In the genomic region with DNA sequence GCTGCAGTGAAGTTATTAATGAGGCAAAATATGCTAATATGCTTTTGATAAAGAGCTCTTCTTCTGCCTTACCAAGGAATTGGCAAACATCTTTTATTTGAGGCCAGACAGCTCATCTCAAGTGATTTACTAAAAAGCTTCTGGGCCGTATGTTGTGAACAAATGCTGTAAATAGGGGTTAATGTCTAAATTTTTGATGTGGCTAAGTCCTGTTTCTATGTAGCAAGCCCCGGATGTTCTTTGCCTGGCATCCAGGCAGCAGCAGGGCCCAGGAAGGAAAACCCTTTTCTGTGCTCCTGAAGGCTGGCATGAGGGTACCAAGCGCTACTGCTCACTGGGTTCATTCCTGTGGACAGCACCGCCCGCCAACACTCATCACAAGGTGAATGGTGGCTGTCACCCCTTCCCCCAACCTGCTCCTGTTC, we compare ENCODE assay signal across 15 mouse cellular contexts. TPM values are rescaled to one million over a fixed set of nuclear protein-coding genes. Genes with fewer than 3 reads are reported as not detected.
DNase-seq lines count a peak whose midpoint lies in the region; ATAC-seq and TF ChIP-seq lines count a peak whose summit lies in the region.
"Had no signal": no experiment of that assay in that cellular context is flagged by ENCODE, and none has a peak within 500 bp of the region (broad histone marks: within the 10 kb centered on the region; RNA-seq: fewer than 3 reads in every experiment).

No protein-coding gene starts in this region.

- peaks cover 19% of the 10 kb centered on the region for H3K4me1 ChIP-seq in hindbrain, embryonic 13.5 days (replicated peaks)
- H3K4me1 ChIP-seq in midbrain, embryonic 14.5 days (ENCODE audit: control insufficient read depth, insufficient read depth, low read length): peaks cover 17% of the 10 kb centered on the region
- H3K4me1 ChIP-seq in liver, embryonic 12.5 days: no peaks in the 10 kb centered on the region
- H3K4me1 ChIP-seq: embryonic facial prominence, embryonic 13.5 days; liver, embryonic 15.5 days had no signal

- TF ChIP-seq POLR2A in brain, embryonic 14.5 days (IDR thresholded peaks at IDR 0.05; ENCODE audit: borderline replicate concordance, extremely low read depth, insufficient read depth, insufficient read length, poor library complexity, severe bottlenecking): no peak

- H3K9ac ChIP-seq in hindbrain, embryonic 13.5 days: no peak overlapping the region
- no peak overlapping the region for H3K9ac ChIP-seq in midbrain, embryonic 14.5 days (replicated peaks; ENCODE audit: low read length)
- no peak overlapping the region for H3K9ac ChIP-seq in liver, embryonic 12.5 days
- H3K9ac ChIP-seq: embryonic facial prominence, embryonic 13.5 days; limb, embryonic 12.5 days; liver, embryonic 15.5 days had no signal

- H3K27ac ChIP-seq in hindbrain, embryonic 13.5 days: peak overlapping the region; percentile 48
- peak overlapping the region; percentile 77 for H3K27ac ChIP-seq in midbrain, embryonic 14.5 days (replicated peaks; ENCODE audit: low read depth, low read length)
- no peak overlapping the region for H3K27ac ChIP-seq in liver, embryonic 12.5 days
- H3K27ac ChIP-seq: embryonic facial prominence, embryonic 13.5 days; limb, embryonic 12.5 days; liver, embryonic 15.5 days had no signal

- H3K4me2 ChIP-seq in hindbrain, embryonic 13.5 days: no peak overlapping the region
- H3K4me2 ChIP-seq in midbrain, embryonic 14.5 days (ENCODE audit: low read length): peak overlapping the region; percentile 28; the same call in 1 of the 2 replicates
- no peak overlapping the region for H3K4me2 ChIP-seq in liver, embryonic 12.5 days
- H3K4me2 ChIP-seq: embryonic facial prominence, embryonic 13.5 days; limb, embryonic 12.5 days; liver, embryonic 15.5 days had no signal

- no peak overlapping the region for H3K4me3 ChIP-seq in hindbrain, embryonic 13.5 days
- H3K4me3 ChIP-seq in midbrain, embryonic 14.5 days (replicated peaks; ENCODE audit: low read depth, low read length): no peak overlapping the region
- H3K4me3 ChIP-seq in liver, embryonic 12.5 days: no peak overlapping the region
- H3K4me3 ChIP-seq: embryonic facial prominence, embryonic 13.5 days; limb, embryonic 12.5 days; liver, embryonic 15.5 days had no signal

- 56% methylated on average over 5 of the region's 5 CpGs for WGBS in hindbrain, embryonic 13.5 days
- WGBS in midbrain, embryonic 14.5 days: 43% methylated on average over 5 of the region's 5 CpGs
- 72% methylated on average over 5 of the region's 5 CpGs for WGBS in liver, embryonic 12.5 days (ENCODE audit: insufficient replicate concordance)

- H3K9me3 ChIP-seq in hindbrain, embryonic 13.5 days: no peaks in the 10 kb centered on the region
- H3K9me3 ChIP-seq in midbrain, embryonic 14.5 days (ENCODE audit: control insufficient read depth, low read length): no peaks in the 10 kb centered on the region
- H3K9me3 ChIP-seq in liver, embryonic 12.5 days (replicated peaks): 0 out of 2 replicates have a peak, but pooled peaks cover 3% of the 10 kb centered on the region
- H3K9me3 ChIP-seq: embryonic facial prominence, embryonic 13.5 days; limb, embryonic 12.5 days had no signal

- DNase-seq in heart, adult 11 months: peak; percentile 76
- no peak for DNase-seq in heart, adult 18-20 months
- DNase-seq in brain, embryonic 14.5 days (ENCODE audit: low read depth): peak; percentile 94
- peak; percentile 55 for DNase-seq in midbrain, embryonic 14.5 days
- no peak for DNase-seq in thymus, postnatal 4 days
- no peak for DNase-seq in thymus, postnatal 14 days
- DNase-seq: cerebellum, adult 11-12 months; gastrocnemius, postnatal 14 days; kidney, adult 9 months had no signal

- ATAC-seq in hindbrain, embryonic 13.5 days (ENCODE audit: low FRiP score): peak; percentile 75
- peak; percentile 56; the same call in 1 of the 2 replicates for ATAC-seq in midbrain, embryonic 14.5 days (ENCODE audit: low FRiP score, low TSS enrichment)
- no peak for ATAC-seq in liver, embryonic 12.5 days

- no peaks in the 10 kb centered on the region for H3K36me3 ChIP-seq in hindbrain, embryonic 13.5 days
- H3K36me3 ChIP-seq in midbrain, embryonic 14.5 days (ENCODE audit: control insufficient read depth, insufficient read depth, low read length): no peaks in the 10 kb centered on the region
- no peaks in the 10 kb centered on the region for H3K36me3 ChIP-seq in liver, embryonic 12.5 days
- H3K36me3 ChIP-seq: embryonic facial prominence, embryonic 13.5 days; limb, embryonic 12.5 days; liver, embryonic 15.5 days had no signal

- no peaks in the 10 kb centered on the region for H3K27me3 ChIP-seq in hindbrain, embryonic 13.5 days
- no peaks in the 10 kb centered on the region for H3K27me3 ChIP-seq in midbrain, embryonic 14.5 days (ENCODE audit: control insufficient read depth, insufficient read depth, low read length)
- no peaks in the 10 kb centered on the region for H3K27me3 ChIP-seq in liver, embryonic 12.5 days (replicated peaks)
- H3K27me3 ChIP-seq: embryonic facial prominence, embryonic 13.5 days; limb, embryonic 12.5 days; liver, embryonic 15.5 days had no signal

- no peak for TF ChIP-seq CTCF in brain, embryonic 14.5 days (IDR thresholded peaks at IDR 0.05; ENCODE audit: borderline replicate concordance, extremely low read depth, insufficient read depth, insufficient read length)

RNA-seq across cellular contexts. Expression of a gene that starts 50.9 kb away (rescaled TPM):
- under 1 TPM in 1 of 2 experiments, not detected in 1; 0.20 TPM for total RNA-seq in heart, adult 18-20 months (2021)
- 64.5 and 68.9 TPM in 2 replicates for polyA plus RNA-seq in brain, embryonic 14.5 days (2012; rRNA removed)
- polyA plus RNA-seq in hindbrain, embryonic 13.5 days (2015; fragmentation: Nextera tagmentation; extraction: Ambion mirVana): 33.2 and 35.3 TPM in 2 replicates
- 58.7 and 61.2 TPM in 2 replicates for polyA plus RNA-seq in midbrain, embryonic 14.5 days (2014; fragmentation: Nextera tagmentation; extraction: Ambion mirVana)
- polyA plus RNA-seq in liver, embryonic 12.5 days (2016; fragmentation: Nextera tagmentation; extraction: Ambion mirVana): 0.04 TPM in 1 of 2 replicates, not detected in the other
- total RNA-seq: common myeloid progenitor, adult 5-6 weeks; gastrocnemius, postnatal 14 days had no signal

Comparison
In these comparisons a context has a peak if more than half of its experiments do, and no peak if none do; other contexts are left out.
1. DNase-seq: peak in heart, adult 11 months (single experiment), brain, embryonic 14.5 days (single experiment) and midbrain, embryonic 14.5 days (single experiment); none in heart, adult 18-20 months (0 of 2), thymus, postnatal 4 days (single experiment) and thymus, postnatal 14 days (single experiment).
2. RNA of a gene that starts 50.9 kb away (polyA plus RNA-seq): 64.5 to 68.9 TPM in brain, embryonic 14.5 days, 58.7 to 61.2 TPM in midbrain, embryonic 14.5 days and 33.2 to 35.3 TPM in hindbrain, embryonic 13.5 days; 0.04 TPM in liver, embryonic 12.5 days; every median in the first group is over 10 times any median in the second.